Mouse (Mus musculus) liver, embryonic 16.5 days (tissue): ENCODE measurements around the gene Gm26992. TPM values are rescaled to one million over a fixed set of nuclear protein-coding genes. Genes with fewer than 3 reads are reported as not detected.

Experiments
- ATAC-seq: fragments of 200-750 bp; cut with Nextera tagmentation; 2 replicates; pipeline ENCODE4 v1.8.0; 2017; ENCODE audit warnings: low read depth, mild to moderate bottlenecking, moderate number of reproducible peaks, moderate library complexity
- H3K27ac ChIP-seq: fragments of 300-500 bp; sonication (generic); 2 replicates; pipeline ENCODE4 v1.5.1; 2014; ENCODE audit warnings: mild to moderate bottlenecking, low read length
- H3K27me3 ChIP-seq: fragments of 300-500 bp; sonication (generic); 2 replicates; pipeline ENCODE4 v1.6.1; 2014; ENCODE audit warnings: low read depth, low read length, mixed read lengths; ENCODE audit not compliant: control insufficient read depth, insufficient read depth
- H3K36me3 ChIP-seq: fragments of 300-500 bp; sonication (generic); 2 replicates; pipeline ENCODE4 v1.6.1; 2014; ENCODE audit warnings: mild to moderate bottlenecking; ENCODE audit not compliant: control insufficient read depth, insufficient read depth
- H3K4me1 ChIP-seq: fragments of 300-500 bp; sonication (generic); 2 replicates; pipeline ENCODE4 v1.6.1; 2014; ENCODE audit warnings: low read depth, low read length, mixed read lengths; ENCODE audit not compliant: control insufficient read depth
- H3K4me2 ChIP-seq: fragments of 300-500 bp; sonication (generic); 2 replicates; pipeline ENCODE4 v1.6.1; 2014; ENCODE audit warnings: low read depth, low read length, mixed read lengths
- H3K4me3 ChIP-seq: fragments of 300-500 bp; sonication (generic); 2 replicates; pipeline ENCODE4 v1.5.1; 2014; ENCODE audit warnings: low read depth, mild to moderate bottlenecking, low read length
- H3K9ac ChIP-seq: fragments of 300-500 bp; sonication (generic); 2 replicates; pipeline ENCODE4 v1.6.1; 2014; ENCODE audit warnings: low read depth, low read length
- H3K9me3 ChIP-seq: fragments of 300-500 bp; sonication (generic); replicated peaks from 2 replicates; pipeline ENCODE4 v1.6.1; 2016; ENCODE audit warnings: low read length; ENCODE audit not compliant: control insufficient read depth
- WGBS: fragments of 180-500 bp; shearing (Covaris S2); extraction: QIAGEN DNeasy Blood & Tissue Kit; methylation state at CpG from one replicate; pipeline ENCODE4 v1.1.7; 2014; ENCODE audit not compliant: insufficient replicate concordance; 5-methylcytosine and 5-hydroxymethylcytosine counted together
- polyA plus RNA-seq: library from polyadenylated mRNA; unstranded; fragments of >200 nt; fragmentation: Nextera tagmentation; extraction: Ambion mirVana; gene quantifications from 2 replicates; pipeline ENCODE4 v1.2.1, GENCODE M21; 2015

Gene Gm26992
- not detected in 2 replicates for polyA plus RNA-seq

DNA sequence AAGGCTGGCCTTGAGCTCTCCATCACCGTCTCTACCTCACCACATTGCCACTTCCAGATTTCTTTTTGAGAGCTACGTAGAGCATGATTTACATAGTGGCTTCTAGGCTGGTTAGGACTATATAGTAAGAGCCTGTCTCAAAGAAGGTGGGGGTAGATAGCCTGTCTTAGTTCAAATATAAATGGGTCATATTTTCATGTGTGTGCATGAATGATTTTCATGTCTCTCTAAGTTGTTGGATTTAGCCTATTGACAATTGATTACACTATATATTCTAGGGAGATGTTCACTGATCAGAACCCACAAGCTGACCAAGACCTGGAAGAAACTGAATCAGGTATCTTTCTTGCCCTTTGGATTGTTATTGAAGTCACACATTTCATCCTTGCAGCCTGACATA, at the start of gene Gm26992:
Gene Gm26992, plus strand, starts transcription at position 301 of the 400 bp plus-strand sequence.
- no peak for ATAC-seq
- Histone ChIP-seq H3K4me1 (no peaks in the 10 kb centered on the region), H3K27ac (no peak within 1 kb of the TSS), H3K9ac (no peak within 1 kb of the TSS), H3K36me3 (no peaks in the 10 kb centered on the region), H3K9me3 (no peaks in the 10 kb centered on the region), H3K4me3 (no peak within 1 kb of the TSS), H3K4me2 (no peak within 1 kb of the TSS), H3K27me3 (peaks cover 6% of the 10 kb centered on the region; the same call in 1 of the 2 replicates)
- 66% methylated on average over 2 of the region's 2 CpGs for WGBS

DNA sequence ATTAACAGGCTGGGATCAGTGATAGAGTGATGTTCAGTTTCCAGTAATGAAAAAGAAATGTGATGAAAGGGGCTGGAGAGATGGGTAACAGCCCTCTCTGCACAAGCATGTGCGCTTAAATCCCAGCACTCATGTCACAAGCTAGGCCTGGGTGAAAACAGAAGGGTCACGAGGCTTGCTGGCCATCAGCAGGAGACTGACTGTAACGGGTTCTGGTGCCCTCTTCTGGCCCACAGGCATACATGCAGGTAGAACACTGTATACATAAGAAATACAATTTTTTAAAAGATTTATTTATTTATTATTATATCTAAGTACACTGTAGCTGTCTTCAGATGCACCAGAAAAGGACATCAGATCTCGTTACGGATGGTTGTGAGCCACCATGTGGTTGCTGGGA, 47.6 kb upstream of the Gm26992 start:
- no peak overlapping the region for H3K4me3 ChIP-seq
- no peak for ATAC-seq
- peaks cover 2% of the 10 kb centered on the region; the same call in 1 of the 2 replicates for H3K27me3 ChIP-seq
- 51% methylated on average over 5 of the region's 5 CpGs for WGBS
- H3K9ac ChIP-seq, result no peak overlapping the region
- H3K27ac ChIP-seq, result no peak overlapping the region
- no peak overlapping the region for H3K4me2 ChIP-seq
- no peaks in the 10 kb centered on the region for H3K9me3 ChIP-seq
- H3K4me1 ChIP-seq, result no peaks in the 10 kb centered on the region
- no peaks in the 10 kb centered on the region for H3K36me3 ChIP-seq

DNA sequence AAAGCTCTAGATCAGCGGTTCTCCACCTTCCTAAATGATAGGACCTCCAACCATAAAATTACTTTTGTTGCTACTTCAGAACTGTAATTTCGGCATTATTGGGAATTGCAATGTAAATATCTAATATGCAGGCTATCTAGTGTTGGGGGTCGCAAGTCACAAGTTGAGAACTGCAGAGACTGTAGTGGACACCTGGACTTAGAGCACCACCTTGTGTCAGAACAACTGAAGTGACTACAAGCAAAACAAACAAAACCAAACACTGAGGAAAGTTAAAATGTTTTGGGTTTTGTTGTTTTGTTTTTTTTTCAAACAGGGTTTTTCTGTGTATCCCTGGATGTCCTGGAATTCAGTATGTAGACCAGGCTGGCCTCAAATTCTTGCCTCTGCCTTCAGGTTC, 37.3 kb upstream of the Gm26992 start:
- WGBS, result 47% methylated on average over 3 of the region's 3 CpGs
- ATAC-seq, result no peak
- no peaks in the 10 kb centered on the region for H3K4me1 ChIP-seq

GRCm38 (mm10) chrX:103388131-103388530, 33.7 kb upstream of the Gm26992 start:
- no peaks in the 10 kb centered on the region for H3K36me3 ChIP-seq
- no peak overlapping the region for H3K4me3 ChIP-seq
- H3K27ac ChIP-seq, result no peak overlapping the region
- 60% methylated on average over 3 of the region's 3 CpGs for WGBS
- H3K4me1 ChIP-seq, result no peaks in the 10 kb centered on the region
- peaks cover 3% of the 10 kb centered on the region for H3K27me3 ChIP-seq
- no peak overlapping the region for H3K4me2 ChIP-seq
- no peak for ATAC-seq
- no peak overlapping the region for H3K9ac ChIP-seq
- H3K9me3 ChIP-seq, result no peaks in the 10 kb centered on the region

More for the DNA sequence above, 37.3 kb upstream of the Gm26992 start:
- no peaks in the 10 kb centered on the region for H3K9me3 ChIP-seq
- no peak overlapping the region for H3K4me3 ChIP-seq
- peaks cover 3% of the 10 kb centered on the region for H3K27me3 ChIP-seq
- no peak overlapping the region for H3K27ac ChIP-seq
- no peak overlapping the region for H3K9ac ChIP-seq
- no peaks in the 10 kb centered on the region for H3K36me3 ChIP-seq
- H3K4me2 ChIP-seq, result no peak overlapping the region

GRCm38 (mm10) chrX:103393841-103394240, 28.0 kb upstream of the Gm26992 start:
- 40% methylated on average over 1 of the region's 1 CpGs for WGBS
- no peaks in the 10 kb centered on the region for H3K9me3 ChIP-seq

DNA sequence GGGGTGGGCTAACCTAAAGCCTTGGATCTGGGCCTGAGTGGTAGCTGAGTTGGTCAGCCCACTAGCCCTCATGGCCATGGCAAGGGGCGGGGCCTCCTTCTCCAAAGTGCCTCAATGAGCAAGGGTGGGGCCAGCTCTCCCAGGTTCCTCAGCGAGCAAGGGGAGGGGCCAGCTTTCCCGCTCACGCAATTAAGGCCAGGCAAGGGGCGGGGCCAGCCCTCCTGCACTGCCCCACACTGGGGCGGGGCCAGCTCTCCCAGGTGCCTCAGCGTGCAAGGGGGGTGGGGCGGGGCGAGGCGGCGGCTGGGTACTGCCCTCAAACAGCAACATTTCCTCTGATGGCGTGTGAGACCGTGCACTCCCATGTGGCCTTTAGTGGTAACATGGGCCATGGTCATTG, 16.8 kb upstream of the Gm26992 start:
- no peak for ATAC-seq
- H3K36me3 ChIP-seq, result no peaks in the 10 kb centered on the region
- no peak overlapping the region for H3K4me2 ChIP-seq
- H3K4me3 ChIP-seq, result no peak overlapping the region
- H3K9me3 ChIP-seq, result no peaks in the 10 kb centered on the region
- no peaks in the 10 kb centered on the region for H3K4me1 ChIP-seq
- H3K27me3 ChIP-seq, result peaks cover 13% of the 10 kb centered on the region; the same call in 1 of the 2 replicates
- H3K9ac ChIP-seq, result no peak overlapping the region
- H3K27ac ChIP-seq, result no peak overlapping the region
- 51% methylated on average over 12 of the region's 13 CpGs for WGBS

More at GRCm38 (mm10) chrX:103393841-103394240, 28.0 kb upstream of the Gm26992 start:
- no peak for ATAC-seq
- no peak overlapping the region for H3K4me2 ChIP-seq
- H3K27me3 ChIP-seq, result no peaks in the 10 kb centered on the region; the same call in none of the 2 replicates
- H3K9ac ChIP-seq, result no peak overlapping the region
- H3K36me3 ChIP-seq, result no peaks in the 10 kb centered on the region
- no peak overlapping the region for H3K27ac ChIP-seq
- no peak overlapping the region for H3K4me3 ChIP-seq
- no peaks in the 10 kb centered on the region for H3K4me1 ChIP-seq

- no peak for ATAC-seq
- Histone ChIP-seq H3K4me1 (no peaks in the 10 kb centered on the region), H3K36me3 (no peaks in the 10 kb centered on the region), H3K4me3 (no peak within 1 kb of the TSS), H3K9me3 (no peaks in the 10 kb centered on the region), H3K9ac (no peak within 1 kb of the TSS), H3K4me2 (no peak within 1 kb of the TSS), H3K27me3 (peaks cover 8% of the 10 kb centered on the region), H3K27ac (no peak within 1 kb of the TSS)
- WGBS, result 55% methylated on average over 5 of the region's 5 CpGs
Measured at GRCm38 (mm10) chrX:103414167-103414566, 7.6 kb upstream of the Gm26992 start, which contains the start of gene Tsx. Gene Tsx (plus strand): TSS chrX:103414467.

DNA sequence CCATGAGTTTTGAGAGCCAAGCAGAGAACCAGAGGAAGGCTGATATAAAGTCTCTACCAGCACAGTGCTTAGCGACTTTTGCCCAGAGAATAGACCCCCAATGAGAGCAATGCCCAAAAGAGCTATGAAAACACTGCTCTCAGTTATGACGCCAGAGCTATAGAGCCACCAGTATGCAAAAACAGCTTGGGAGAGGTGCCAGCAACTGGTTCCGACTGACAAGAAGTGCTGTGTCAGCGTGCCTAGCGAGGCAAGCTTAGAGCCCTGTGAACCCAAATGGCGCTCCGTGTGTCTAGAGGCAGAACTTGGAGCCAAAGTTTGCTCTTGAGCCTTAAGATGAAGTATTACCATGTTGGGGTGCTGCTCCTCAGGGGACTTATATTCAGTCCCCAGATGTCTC, 5.9 kb downstream of the Gm26992 start:
- Histone ChIP-seq H3K4me2 (no peak overlapping the region), H3K4me1 (no peaks in the 10 kb centered on the region), H3K4me3 (no peak overlapping the region), H3K36me3 (no peaks in the 10 kb centered on the region), H3K27ac (no peak overlapping the region), H3K9ac (no peak overlapping the region), H3K27me3 (peaks cover 4% of the 10 kb centered on the region; the same call in 1 of the 2 replicates), H3K9me3 (no peaks in the 10 kb centered on the region)
- no peak for ATAC-seq
- 67% methylated on average over 7 of the region's 7 CpGs for WGBS

GRCm38 (mm10) chrX:103432293-103432692, 10.5 kb downstream of the Gm26992 start:
- ATAC-seq, result no peak
- Histone ChIP-seq H3K4me3 (no peak overlapping the region), H3K27ac (no peak overlapping the region), H3K4me2 (no peak overlapping the region), H3K9ac (no peak overlapping the region), H3K27me3 (peaks cover 7% of the 10 kb centered on the region), H3K4me1 (no peaks in the 10 kb centered on the region), H3K9me3 (no peaks in the 10 kb centered on the region), H3K36me3 (no peaks in the 10 kb centered on the region)
- WGBS, result 54% methylated on average over 7 of the region's 7 CpGs
